Mouse (Mus musculus): Measurements from ENCODE around the gene Gtse1. TPM values are rescaled to one million over a fixed set of nuclear protein-coding genes. Genes with fewer than 3 reads are reported as not detected.
"Not testable (repeated sequence)": the region's sequence is repeated elsewhere in the genome, so short reads cannot be mapped to it uniquely, and the experiment has no call there.

Gtse1 gene
- total RNA-seq, 2 experiments from 2014 or later: 0.27 to 0.28 TPM

DNA sequence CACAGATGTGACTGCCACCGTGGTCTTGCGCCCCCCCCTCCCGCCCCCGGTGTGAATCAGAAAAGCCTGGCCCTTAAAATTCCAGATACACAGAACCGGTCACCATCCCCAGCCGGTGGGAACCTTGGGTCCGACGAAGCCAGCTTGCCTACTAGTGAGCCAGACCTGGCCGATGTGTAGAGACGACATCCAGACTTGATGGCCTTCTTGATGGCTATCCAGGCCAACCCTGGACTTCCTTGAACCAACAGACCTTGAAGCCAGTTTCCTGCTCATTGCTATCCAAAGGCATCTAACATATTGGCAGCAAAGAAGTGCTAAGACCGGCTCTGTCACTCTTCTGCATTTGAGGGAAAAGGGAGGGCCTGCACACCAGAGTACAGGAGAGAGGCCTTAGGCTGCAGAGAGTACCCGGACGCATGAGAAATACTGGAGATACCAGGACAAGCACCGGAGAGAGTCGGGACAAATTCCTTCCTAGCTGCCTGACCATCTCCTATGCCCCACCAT lies 510 bp upstream of the Gtse1 start:
- intact Hi-C loops (cut with DNase I): no loop called here
- DNase-seq: no peak

DNA sequence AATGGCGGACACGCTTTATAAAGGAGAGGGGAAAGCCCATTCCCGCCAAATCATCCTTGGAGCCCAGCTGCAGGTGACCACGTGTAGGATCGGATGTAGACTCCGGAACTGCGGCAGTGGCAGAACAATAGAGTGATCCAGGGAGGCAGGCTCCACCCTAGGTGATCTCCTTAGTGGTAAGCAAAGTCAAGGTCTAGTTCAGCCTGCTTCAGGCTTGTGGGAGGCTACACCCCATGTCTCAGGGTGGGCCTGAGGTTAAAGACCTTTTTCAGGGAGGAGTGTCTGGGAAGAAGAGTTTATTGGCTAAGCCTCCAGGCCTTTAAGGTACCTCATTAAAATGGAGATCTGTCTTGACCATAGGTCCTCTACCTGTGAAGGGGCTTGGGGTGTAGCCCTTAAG lies 6.4 kb downstream of the Gtse1 start:
- DNase-seq: not testable (repeated sequence)
- intact Hi-C loops (cut with DNase I): loop anchor here (2.0 to 5.0 kb wide), 2 partner anchors 149 to 269 kb away; no protein-coding TSS in a partner anchor

DNA sequence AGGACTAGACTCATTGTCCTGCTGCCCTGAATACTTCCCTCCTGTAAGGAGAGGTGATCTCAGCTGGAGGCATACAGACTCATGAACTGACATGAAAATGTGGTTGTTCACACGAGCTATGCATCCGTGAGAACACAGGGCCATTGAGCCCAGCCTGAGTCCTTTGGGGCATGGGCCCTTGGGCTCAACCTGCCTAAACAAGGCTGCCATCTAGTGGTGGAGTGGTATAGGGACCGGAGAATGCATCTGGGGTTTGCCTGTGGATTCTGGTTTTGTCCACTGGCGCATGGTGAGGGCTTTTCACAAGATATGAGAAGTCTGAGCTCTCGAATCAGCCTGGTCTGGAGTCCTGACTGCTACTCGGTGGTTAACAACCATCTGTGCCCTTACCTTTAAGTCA lies 8.2 kb downstream of the Gtse1 start:
- DNase-seq: peak; percentile 45 to 49
- intact Hi-C loops (cut with DNase I): loop anchor here (2.0 to 5.0 kb wide), 2 partner anchors 151 to 270 kb away; no protein-coding TSS in a partner anchor

DNA sequence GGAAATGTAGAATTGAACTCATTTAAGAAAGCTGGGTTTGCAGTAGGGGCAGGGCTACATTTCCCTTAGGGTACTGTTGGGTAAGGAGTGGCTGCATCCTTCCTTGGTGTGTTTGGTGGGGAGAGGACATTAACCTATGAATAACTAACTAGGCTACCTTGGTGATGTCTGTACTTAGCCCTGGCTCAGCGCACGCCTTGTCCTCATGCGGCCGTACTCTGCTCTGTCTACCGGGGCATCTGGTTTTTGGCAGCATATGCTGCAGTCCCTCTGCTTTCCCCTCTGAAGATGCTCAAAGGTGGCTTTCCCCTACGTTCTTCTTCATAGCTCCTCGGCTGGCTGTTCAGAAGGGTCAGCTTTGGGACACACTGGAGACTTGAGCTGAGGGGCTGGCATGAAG lies 17.8 kb downstream of the Gtse1 start:
- intact Hi-C loops (cut with DNase I): no loop called here
- no peak for DNase-seq

DNA sequence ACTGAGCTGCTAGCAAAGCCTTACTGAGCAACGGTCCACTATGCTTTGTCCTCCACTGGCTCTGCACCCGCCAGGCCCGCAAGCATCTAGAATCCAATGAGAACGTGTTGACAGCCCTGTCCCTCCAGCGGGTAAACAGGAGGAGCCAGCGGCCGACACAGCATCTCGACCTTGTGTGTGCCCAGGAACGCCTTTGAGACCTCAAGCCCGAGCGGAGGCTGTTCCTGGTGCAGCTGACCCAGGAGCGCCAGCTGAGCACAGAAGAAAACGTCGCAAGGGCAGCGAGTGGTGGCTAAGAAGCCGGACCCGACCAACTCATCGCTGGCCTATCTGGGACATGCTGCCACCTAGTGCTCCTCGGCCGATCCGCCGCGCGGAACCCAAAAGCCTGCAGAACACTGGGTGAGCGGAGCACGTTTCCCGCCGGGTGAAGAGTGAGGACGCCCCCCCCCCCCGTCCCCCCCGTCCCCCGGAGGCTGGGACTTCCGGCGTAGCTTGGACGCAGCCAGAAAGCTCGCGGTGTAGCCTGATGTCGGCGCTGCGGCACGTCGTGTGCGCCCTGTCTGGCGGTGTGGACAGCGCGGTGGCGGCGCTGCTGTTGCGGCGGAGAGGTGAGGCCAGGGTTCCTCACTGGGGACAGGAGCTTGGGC lies 19.4 kb downstream of the Gtse1 start, which contains the start of gene Trmu:
TSS of gene Trmu (plus strand) at position 465 of the 650 bp plus-strand sequence.
- peak; percentile 83 to 89 for DNase-seq
- intact Hi-C loops (cut with DNase I): no loop called here

DNA sequence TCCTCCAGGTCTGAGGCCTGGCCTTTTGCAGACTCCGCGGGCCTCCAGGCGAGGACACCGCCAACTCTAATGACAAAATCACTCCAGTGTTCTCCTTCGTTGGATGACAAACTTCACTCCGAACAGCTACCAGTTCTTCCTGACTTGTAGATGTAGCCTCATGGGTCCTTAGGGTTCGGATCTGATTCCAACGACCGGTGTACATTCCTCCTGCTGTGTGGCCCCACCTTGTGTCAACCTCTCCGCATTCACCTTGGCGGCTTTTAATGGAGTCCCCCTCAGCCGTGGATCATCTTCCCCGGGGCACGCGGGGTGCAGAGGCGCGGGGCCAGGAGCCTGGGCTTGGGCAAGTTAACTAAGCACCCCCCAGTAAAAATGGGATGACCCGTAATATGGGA lies 20.0 kb downstream of the Gtse1 start:
- intact Hi-C loops (cut with DNase I): no loop called here

DNA sequence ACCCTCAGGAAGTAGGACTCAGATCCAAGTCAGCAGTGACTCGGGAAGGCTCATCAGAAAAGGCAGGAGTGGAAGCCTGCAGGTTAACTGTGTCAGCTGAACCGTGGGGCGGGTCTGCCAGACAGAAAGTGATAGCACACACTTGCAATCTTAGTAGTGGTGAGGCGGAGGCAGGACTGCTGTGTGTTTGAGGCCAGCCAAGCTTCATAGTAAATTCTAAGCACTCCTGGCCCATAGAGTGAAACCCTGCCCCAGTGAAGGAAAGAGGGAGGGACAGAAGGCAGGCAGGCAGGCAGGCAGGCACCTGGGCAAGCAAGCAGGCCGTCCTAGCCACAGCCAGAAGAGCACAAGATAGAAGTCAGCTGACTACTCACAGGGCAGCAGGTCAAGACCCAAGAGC lies 26.1 kb downstream of the Gtse1 start:
- intact Hi-C loops (cut with DNase I): no loop called here
- DNase-seq: no peak

More for the DNA sequence above, 20.0 kb downstream of the Gtse1 start:
- no peak for DNase-seq

DNA sequence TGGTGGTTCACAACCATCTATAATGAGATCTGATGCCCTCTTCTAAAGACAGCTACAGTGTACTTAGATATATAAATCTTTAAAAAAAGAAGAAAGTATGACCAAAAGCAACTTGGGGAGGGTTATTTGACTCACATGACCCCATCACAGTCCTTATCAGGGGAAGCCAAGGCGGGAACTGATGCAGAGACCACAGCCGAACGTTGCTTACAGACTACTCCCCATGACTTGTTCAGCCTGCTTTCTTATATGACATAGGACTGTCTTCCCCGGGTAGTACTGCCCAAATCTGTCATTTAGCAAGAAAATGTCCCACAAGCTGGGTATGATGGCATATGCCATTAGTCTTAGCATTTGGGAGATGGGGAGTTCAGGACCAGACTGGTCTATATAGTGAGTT lies 29.7 kb downstream of the Gtse1 start:
- no peak for DNase-seq
- intact Hi-C loops (cut with DNase I): no loop called here

DNA sequence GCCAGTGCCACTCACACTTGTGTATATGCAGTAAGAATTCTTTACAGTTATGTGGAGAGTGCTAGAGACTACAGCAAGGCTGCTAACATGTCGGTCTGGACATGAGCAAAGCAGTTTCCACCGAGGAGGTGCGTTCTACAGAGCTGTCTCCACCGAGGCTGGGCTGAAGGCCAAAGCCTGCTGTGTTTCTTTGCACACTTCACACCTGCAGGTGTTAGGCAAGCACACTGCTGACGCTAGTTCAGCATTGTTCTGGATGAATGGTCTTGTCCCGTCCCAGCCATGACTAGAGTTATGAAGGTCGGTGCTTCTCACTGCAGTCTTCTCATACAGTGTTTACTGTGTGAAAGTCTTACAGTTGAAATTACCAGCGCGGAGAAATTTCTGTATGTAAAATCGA lies 32.4 kb downstream of the Gtse1 start:
- no peak for DNase-seq
- intact Hi-C loops (cut with DNase I): no loop called here

DNA sequence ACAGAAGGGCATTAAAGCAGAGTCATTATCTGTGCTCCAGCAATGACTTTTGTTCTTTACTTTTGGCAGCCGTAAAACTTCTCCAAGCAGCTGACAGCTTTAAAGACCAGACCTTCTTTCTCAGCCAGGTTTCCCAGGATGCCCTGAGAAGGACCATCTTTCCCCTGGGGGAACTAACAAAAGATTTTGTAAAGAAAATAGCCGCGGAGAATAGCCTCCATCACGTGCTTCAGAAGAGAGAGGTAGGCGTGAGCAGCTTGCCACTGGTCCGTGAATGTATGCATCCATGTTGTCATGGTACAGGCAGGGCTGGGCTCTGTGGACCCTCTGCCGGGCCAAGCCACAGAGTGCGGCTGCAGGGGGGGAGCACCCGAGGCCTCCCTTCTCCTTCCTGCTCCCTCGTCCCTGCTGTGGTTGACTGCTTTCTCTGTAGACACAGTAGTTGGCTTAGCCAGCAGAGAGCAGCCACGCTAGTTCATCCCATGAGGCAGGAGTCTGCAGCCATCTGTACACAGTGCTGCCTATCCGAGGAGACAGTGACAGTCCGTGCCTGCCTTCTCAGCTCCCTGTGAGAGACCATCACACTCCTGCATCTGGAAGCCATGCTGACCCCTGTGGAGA lies 33.1 kb downstream of the Gtse1 start:
- no peak for DNase-seq

DNA sequence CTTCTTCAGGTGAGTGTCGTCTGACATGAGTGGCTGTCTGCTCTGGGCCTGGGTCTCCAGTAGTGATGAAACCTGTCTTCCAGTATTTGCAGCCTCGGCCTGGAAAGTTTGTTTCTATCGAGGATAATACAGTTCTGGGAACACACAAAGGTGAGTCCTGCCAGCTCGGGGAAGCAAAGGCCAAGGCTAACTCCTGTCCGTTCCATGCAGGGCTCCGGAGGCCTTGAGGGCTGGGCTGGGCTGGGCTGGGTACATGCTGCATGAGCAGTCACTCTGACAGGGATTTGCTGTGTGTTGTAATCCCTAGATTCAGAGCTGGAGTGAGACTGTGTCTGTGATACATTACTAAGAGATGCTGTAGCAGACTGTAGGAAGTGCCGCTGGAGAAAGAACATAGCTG lies 34.3 kb downstream of the Gtse1 start:
- intact Hi-C loops (cut with DNase I): no loop called here

More for the DNA sequence above, 33.1 kb downstream of the Gtse1 start:
- intact Hi-C loops (cut with DNase I): no loop called here

DNA sequence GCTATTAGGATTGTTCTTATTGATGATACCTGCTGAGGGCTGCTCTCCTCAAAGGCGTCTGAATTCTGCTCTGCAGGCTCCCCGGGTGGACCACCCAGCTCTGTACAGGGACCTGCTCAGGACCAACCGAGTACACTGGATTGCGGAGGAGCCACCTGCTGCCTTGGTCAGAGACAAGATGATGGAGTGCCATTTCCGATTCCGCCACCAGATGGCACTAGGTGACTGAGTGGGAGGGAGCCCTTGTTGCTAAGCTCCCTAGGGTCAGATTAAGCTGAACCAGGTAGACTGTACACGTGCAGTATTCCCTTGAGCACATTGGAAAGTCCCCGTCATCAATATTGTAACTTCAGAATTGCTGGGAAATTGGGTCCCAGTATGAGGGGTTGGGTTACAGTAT lies 36.7 kb downstream of the Gtse1 start:
- peak; percentile 53 to 56 for DNase-seq
- intact Hi-C loops (cut with DNase I): loop anchor here (1.0 to 5.0 kb wide), 2 partner anchors 142 to 236 kb away; no protein-coding TSS in a partner anchor

More for the DNA sequence above, 34.3 kb downstream of the Gtse1 start:
- DNase-seq: no peak

DNA sequence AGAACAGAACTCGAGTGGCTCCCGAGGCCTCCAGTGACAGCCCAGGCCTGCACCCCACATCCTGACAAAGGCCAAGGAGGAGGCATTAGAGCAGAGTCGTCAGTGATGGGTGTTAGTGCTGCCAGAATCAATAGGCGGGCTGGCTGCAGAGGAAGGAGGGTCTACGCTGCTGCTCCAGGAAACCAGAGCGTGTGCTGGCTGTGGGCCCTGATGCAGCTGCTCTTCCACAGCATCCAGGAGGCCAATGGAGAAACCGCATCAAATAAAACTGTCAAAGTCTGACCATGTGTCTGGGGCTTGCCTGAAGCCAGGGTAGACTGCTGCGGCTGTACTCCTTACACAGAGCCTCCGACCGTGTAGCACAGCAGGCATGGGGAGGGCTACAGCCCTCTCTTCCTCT lies 37.6 kb downstream of the Gtse1 start:
- intact Hi-C loops (cut with DNase I): loop anchor here (5.0 kb wide), 1 partner anchor 235 kb away; no protein-coding TSS in a partner anchor
- DNase-seq: no peak

DNA sequence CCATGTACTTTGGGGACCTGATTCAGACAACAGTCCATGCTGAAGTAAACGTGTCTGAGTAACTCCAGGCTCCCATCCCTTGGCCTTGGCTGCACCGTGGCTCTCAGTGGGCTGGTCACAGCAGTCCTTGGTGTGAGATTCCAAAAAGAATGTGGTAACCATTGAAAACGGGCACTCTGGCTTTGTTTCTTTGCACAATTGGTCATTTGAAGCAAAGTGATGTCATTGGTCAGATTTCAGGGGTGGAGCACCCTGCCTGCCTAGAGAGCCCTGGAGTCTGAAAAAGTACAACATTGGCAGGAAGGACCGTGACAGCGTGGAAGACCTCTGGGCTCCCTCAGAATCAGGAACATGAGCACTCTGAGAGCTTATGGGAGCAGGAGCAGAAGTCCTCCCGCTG lies 39.9 kb downstream of the Gtse1 start:
- intact Hi-C loops (cut with DNase I): loop anchor here (5.0 kb wide), 1 partner anchor 233 kb away; no protein-coding TSS in a partner anchor
- no peak for DNase-seq

DNA sequence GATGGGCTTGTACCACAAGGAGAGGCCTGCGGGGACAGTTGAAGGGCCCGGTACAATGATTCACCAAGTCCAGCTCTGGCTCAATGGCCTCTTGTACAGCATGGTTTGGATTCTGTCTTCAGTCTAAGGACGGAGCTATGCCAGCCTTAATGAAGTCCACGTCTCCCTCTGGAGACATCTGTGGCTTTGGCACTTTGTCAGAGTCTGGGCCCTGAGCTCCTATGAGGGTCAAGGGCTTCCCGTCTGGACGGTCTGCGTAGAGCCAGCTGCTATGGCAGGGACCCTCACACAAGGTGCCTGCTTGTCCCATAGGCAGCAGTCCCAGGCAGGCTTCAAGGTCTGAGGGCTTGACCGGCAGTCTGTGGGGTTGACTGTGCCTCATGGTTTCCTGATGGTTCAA lies 40.8 kb downstream of the Gtse1 start:
- intact Hi-C loops (cut with DNase I): no loop called here

DNA sequence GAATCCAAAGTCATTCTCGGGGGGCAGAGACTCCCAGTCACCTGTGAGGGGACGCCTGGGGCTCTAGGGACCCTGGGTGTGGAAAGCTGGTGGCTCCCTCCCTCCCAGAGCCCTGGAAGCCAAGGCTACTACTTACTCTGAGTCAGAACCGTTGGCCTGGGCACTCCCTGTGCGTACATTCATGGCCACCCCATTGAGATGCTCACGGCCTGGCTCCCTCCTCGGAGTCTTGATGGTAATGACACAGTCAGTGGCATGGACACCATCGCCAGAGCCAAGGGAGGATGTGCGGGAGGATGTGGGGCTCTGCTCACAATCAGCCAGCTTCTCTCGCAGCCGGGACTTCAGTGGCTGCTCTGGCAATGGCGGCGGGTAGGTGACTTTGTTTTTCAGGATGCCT lies 41.3 kb downstream of the Gtse1 start:
- intact Hi-C loops (cut with DNase I): no loop called here
- DNase-seq: no peak

More for the DNA sequence above, 40.8 kb downstream of the Gtse1 start:
- DNase-seq: no peak

DNA sequence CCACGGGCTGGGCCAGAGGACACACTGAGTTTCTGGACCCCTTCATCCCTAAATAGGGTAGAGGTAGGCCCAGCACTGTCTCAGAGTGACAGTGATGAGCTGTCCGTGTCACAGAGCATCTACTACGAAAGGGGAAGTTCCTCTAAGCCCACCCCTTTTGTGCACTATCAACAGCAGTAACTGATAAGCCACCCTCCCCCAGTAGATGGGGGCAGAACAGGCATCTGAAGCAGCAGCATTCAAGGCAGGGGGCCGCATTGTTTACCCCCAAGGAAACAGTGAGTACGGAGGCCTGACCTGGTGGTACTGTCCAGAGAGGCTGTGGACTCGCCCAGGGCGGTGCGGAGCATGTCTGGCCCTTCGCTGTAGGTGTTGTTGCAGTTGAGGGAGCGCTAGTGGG lies 43.0 kb downstream of the Gtse1 start:
- intact Hi-C loops (cut with DNase I): no loop called here
- no peak for DNase-seq

DNA sequence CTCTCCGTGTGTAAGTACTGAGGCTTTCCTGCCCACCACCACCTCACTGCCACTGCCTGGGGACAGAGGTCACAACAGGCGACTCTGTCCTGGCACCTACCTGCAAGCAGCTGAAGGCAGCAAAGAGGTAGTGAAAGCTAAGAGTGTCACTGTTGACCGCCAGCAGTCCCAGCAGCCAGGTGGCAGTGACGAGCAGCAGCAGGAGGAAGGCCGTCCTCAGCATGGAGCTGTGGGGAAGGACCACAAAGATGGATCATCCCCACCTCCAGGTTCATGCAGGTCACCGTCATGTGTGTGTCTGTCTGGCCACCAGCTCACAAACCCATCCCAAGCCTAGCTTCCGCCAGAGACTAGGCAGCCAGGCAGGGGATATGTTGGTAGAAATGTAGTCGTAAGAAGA lies 44.3 kb downstream of the Gtse1 start:
- DNase-seq: no peak
- intact Hi-C loops (cut with DNase I): no loop called here

DNA sequence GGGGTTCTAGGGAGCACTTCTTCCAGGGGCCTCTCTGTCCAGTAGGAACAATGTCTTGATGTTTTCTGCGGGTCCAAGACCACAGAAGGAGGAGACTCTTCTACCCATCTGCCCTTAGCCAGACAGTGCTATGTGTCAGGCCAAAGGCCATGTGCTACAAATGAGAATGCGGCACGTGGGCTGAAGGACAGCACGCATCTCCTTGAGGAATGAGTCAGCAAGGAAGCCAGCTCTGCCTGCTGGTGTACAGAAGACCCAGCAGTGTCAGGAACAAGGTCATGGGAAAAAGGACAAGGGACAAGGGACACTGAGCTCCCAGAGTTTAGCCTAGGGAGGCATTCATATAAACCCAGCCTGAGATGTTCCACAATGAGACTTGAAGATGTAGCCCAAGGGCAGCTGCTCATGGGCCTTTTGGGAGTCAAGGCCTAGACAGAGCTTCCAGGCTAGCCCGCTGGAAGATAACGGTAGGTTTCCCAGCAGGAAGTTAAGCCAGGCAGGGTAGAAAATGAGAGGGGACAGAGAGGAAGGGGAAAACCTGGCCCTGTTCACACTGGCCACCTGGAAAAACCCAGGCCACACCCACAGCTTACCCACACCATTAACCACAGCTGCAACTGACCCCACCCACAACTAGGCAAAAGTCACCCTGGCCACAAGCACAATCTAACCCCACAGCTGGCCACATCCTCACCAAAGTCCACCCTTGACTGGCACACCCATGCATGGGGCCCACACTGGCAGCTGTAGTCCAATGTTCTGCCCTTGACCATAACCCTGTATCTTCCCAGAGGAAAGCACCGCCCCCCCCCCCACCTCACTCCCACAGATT lies 49.3 kb downstream of the Gtse1 start:
- no peak for DNase-seq

DNA sequence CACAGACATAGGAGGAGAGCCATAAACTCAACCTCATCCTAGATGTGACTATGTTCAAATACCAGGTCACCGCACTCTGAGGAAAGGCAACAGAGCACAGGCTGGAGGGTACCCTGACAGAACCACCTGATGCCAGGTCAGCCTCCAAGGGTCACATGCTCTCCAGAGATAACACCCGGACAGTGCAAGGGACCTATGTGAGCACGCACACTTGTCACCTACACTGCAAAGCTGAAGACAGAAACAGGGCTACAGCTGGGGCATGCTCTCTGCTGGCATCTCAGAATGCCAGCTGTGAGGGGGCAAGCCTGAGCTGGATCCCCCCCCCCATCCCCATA lies 49.9 kb downstream of the Gtse1 start:
- intact Hi-C loops (cut with DNase I): no loop called here
- DNase-seq: no peak

More for the DNA sequence above, 49.3 kb downstream of the Gtse1 start:
- intact Hi-C loops (cut with DNase I): no loop called here

DNA sequence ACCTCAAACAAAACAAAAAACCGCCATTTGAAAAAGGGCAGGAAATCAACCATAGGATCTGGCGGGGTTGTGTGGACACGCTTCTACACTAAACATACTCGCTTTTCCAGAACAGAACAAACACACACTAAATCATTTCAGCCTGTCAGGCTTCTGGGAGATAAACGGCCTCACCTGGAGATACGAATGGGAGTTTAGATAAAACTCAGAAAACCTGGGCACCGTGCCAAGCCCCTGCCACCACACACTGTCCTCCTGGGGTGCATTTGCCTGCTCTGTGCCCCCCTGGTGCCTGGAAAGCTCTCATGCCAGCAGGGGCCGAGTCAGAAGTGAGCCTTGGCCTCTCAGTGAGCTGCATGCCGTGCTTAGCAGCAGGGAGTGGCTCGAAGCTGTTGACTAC lies 50.4 kb downstream of the Gtse1 start:
- DNase-seq: no peak
- intact Hi-C loops (cut with DNase I): no loop called here

All from gastrocnemius, postnatal 36 days (tissue).